Mouse (Mus musculus): ENCODE data around the gene Tnfrsf4. TPM values are rescaled to one million over a fixed set of nuclear protein-coding genes. Genes with fewer than 3 reads are reported as not detected.

The Tnfrsf4 gene
- polyA plus RNA-seq (2017; shearing (Covaris generic)): 1,000 to 10,000 TPM in 1 of 2 experiments, 100 to 1,000 TPM in 1; 285 to 1,118 TPM

GRCm38 (mm10) chr4:156013637-156014036 lies at the start of gene Tnfrsf4:
Gene Tnfrsf4 (plus strand): TSS chr4:156013843.

DNA sequence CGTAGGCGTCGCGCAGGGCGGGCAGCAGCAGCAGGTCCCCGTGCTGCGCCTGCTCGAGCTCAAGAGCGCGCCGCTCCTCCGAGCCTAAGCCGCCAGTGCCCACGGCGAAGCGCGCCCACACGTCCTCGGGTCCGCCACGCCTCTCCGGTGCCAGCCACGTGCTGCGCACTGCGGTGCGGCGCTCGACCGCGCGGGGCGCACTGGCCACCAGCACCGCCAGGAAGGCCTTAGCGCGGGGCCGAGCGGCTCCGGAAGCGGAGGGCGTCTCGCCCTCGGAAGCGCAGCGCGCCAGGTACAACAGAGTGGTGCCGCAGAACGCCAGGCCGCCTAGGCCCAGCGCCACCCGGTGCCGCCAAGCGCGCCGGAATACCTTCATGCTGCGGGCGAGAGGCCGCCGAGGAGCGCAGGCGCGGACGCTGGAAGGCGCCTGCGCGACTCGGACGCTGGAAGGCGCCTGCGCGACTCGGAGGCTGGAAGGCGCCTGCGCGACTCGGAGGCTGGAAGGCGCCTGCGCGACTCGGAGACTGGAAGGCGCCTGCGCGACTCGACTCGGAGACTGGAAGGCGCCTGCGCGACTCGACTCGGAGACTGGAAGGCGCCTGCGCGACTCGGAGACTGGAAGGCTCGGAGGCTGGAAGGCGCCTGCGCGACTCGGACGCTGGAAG lies 21.3 kb upstream of the Tnfrsf4 start, which contains the start of the genes B3galt6 and Sdf4:
Gene B3galt6 (minus strand): TSS at position 409 of the 665 bp plus-strand sequence.
Gene Sdf4 (plus strand): TSS at position 632 of the 665 bp plus-strand sequence.

GRCm38 (mm10) chr4:156026013-156026412 lies 12.4 kb downstream of the Tnfrsf4 start, which contains the start of gene Tnfrsf18:
Gene Tnfrsf18 (plus strand): TSS chr4:156026164.

GRCm38 (mm10) chr4:156059261-156059660 lies 45.6 kb downstream of the Tnfrsf4 start, which contains the start of gene Ttll10:
Gene Ttll10 (minus strand): TSS chr4:156059414.

Other genes with a start within 250 kb of the Tnfrsf4 start
- 1 to 10 TPM in 1 of 2 experiments, under 1 TPM in 1; 0.25 to 2.2 TPM for gene Vwa1, start 239.1 kb upstream of the Tnfrsf4 start, polyA plus RNA-seq (2017; shearing (Covaris generic))
- gene Tmem88b, start 228.0 kb upstream of the Tnfrsf4 start, polyA plus RNA-seq (2017; shearing (Covaris generic)): under 1 TPM in 1 of 2 experiments, not detected in 1; 0.05 TPM
- 1 to 10 TPM in 1 of 2 experiments, not detected in 1; 2.5 TPM for gene Ankrd65, start 223.4 kb upstream of the Tnfrsf4 start, polyA plus RNA-seq (2017; shearing (Covaris generic))
- 100 to 1,000 TPM; 104 to 112 TPM for gene Mrpl20, start 211.0 kb upstream of the Tnfrsf4 start, polyA plus RNA-seq (2017; shearing (Covaris generic))
- 100 to 1,000 TPM; 255 to 303 TPM for gene Ccnl2, start 201.4 kb upstream of the Tnfrsf4 start, polyA plus RNA-seq (2017; shearing (Covaris generic))
- 100 to 1,000 TPM; 176 to 179 TPM for gene Aurkaip1, start 182.6 kb upstream of the Tnfrsf4 start, polyA plus RNA-seq (2017; shearing (Covaris generic))
- 10 to 100 TPM in 1 of 2 experiments, 1 to 10 TPM in 1; 2.9 to 10.7 TPM for gene Mxra8, start 174.2 kb upstream of the Tnfrsf4 start, polyA plus RNA-seq (2017; shearing (Covaris generic))
- 10 to 100 TPM; 59.9 to 70.5 TPM for gene Dvl1, start 166.4 kb upstream of the Tnfrsf4 start, polyA plus RNA-seq (2017; shearing (Covaris generic))
- gene Tas1r3, start 150.5 kb upstream of the Tnfrsf4 start, polyA plus RNA-seq (2017; shearing (Covaris generic)): under 1 TPM; 0.62 to 0.66 TPM
- 10 to 100 TPM; 13.5 to 14.5 TPM for gene Cptp, start 144.4 kb upstream of the Tnfrsf4 start, polyA plus RNA-seq (2017; shearing (Covaris generic))
- 100 to 1,000 TPM; 104 to 139 TPM for gene Ints11, start 144.3 kb upstream of the Tnfrsf4 start, polyA plus RNA-seq (2017; shearing (Covaris generic))
- gene Pusl1, start 122.1 kb upstream of the Tnfrsf4 start, polyA plus RNA-seq (2017; shearing (Covaris generic)): 10 to 100 TPM; 32.2 to 57.2 TPM
- 10 to 100 TPM; 17.8 to 23.6 TPM for gene Acap3, start 122.0 kb upstream of the Tnfrsf4 start, polyA plus RNA-seq (2017; shearing (Covaris generic))
- 100 to 1,000 TPM; 125 to 168 TPM for gene Ube2j2, start 70.0 kb upstream of the Tnfrsf4 start, polyA plus RNA-seq (2017; shearing (Covaris generic))
- gene C1qtnf12, start 51.5 kb upstream of the Tnfrsf4 start, polyA plus RNA-seq (2017; shearing (Covaris generic)): 10 to 100 TPM in 1 of 2 experiments, 1 to 10 TPM in 1; 6.2 to 22.9 TPM
- 10 to 100 TPM; 10.8 to 17.6 TPM for gene B3galt6, start 21.2 kb upstream of the Tnfrsf4 start, polyA plus RNA-seq (2017; shearing (Covaris generic))
- 100 to 1,000 TPM; 475 to 560 TPM for gene Sdf4, start 21.0 kb upstream of the Tnfrsf4 start, polyA plus RNA-seq (2017; shearing (Covaris generic))
- gene Tnfrsf18, start 12.3 kb downstream of the Tnfrsf4 start, polyA plus RNA-seq (2017; shearing (Covaris generic)): 100 to 1,000 TPM; 452 to 977 TPM
- gene Ttll10, start 45.6 kb downstream of the Tnfrsf4 start, polyA plus RNA-seq (2017; shearing (Covaris generic)): 1 to 10 TPM in 1 of 2 experiments, under 1 TPM in 1; 0.42 to 2.2 TPM
- 10 to 100 TPM; 26.0 to 42.9 TPM for gene 9430015G10Rik, start 96.1 kb downstream of the Tnfrsf4 start, polyA plus RNA-seq (2017; shearing (Covaris generic))
- gene Rnf223, start 116.7 kb downstream of the Tnfrsf4 start, polyA plus RNA-seq (2017; shearing (Covaris generic)): 1 to 10 TPM in 1 of 2 experiments, under 1 TPM in 1; 0.35 to 1.3 TPM
- gene Agrn, start 183.6 kb downstream of the Tnfrsf4 start, polyA plus RNA-seq (2017; shearing (Covaris generic)): 1 to 10 TPM; 4.5 to 5.9 TPM
- 10 to 100 TPM; 34.0 to 41.3 TPM for gene Isg15, start 187.0 kb downstream of the Tnfrsf4 start, polyA plus RNA-seq (2017; shearing (Covaris generic))
- gene AW011738, start 189.5 kb downstream of the Tnfrsf4 start, polyA plus RNA-seq (2017; shearing (Covaris generic)): 10 to 100 TPM; 25.0 to 25.6 TPM
- gene Perm1, start 202.0 kb downstream of the Tnfrsf4 start, polyA plus RNA-seq (2017; shearing (Covaris generic)): 1 to 10 TPM; 1.2 to 2.4 TPM
- gene Plekhn1, start 221.0 kb downstream of the Tnfrsf4 start, polyA plus RNA-seq (2017; shearing (Covaris generic)): 10 to 100 TPM; 34.6 to 38.5 TPM
- 100 to 1,000 TPM; 124 to 157 TPM for gene Noc2l, start 222.2 kb downstream of the Tnfrsf4 start, polyA plus RNA-seq (2017; shearing (Covaris generic))
- 1 to 10 TPM; 2.5 to 4.0 TPM for gene Samd11, start 241.8 kb downstream of the Tnfrsf4 start, polyA plus RNA-seq (2017; shearing (Covaris generic))